In the genomic region with DNA sequence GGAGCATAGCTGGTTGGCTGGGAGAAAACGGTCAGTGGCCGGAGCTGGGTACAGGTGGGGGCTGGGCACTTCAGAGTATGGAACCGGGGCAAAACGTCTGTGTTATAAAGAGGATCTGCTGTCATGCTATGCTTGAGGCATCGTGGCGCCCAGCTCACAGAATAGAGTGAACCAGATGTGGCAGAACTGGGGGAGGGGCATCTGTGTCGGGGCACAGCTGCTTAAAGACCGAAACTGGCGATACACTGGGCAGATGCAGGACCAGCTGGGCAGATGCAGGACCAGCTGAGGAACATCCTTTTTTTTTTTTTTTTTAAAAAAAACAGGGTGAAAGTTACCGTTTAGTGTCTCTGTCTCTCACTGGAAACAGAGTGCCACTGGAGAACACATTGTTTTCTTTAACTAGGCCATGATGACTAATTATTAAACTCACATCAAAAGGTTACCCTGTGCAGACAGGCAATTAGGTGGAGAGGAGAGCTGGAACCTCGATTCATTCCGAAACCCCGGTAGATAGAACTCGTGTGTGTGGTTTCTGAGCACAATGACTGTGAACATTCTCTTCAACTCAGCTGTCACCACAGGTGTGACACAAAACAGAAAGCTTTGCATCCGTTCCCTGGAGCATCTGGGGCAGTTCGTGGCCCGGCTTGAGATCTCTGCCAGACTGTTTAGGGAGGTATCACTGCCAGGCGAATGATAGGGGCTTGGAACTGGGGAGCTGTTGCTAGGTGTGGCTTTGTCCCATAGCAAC, we compare ENCODE assay signal across 22 mouse cellular contexts. TPM values are rescaled to one million over a fixed set of nuclear protein-coding genes. Genes with fewer than 3 reads are reported as not detected.
DNase-seq lines count a peak whose midpoint lies in the region; ATAC-seq lines count a peak whose summit lies in the region.
"Had no signal": no experiment of that assay in that cellular context is flagged by ENCODE, and none has a peak within 500 bp of the region (broad histone marks: within the 10 kb centered on the region; RNA-seq: fewer than 3 reads in every experiment).

No protein-coding gene starts in this region.

- H3K27me3 ChIP-seq in embryonic facial prominence, embryonic 11.5 days (ENCODE audit: control insufficient read depth, insufficient read depth, low read length): no peaks in the 10 kb centered on the region
- H3K27me3 ChIP-seq: lung, embryonic 15.5 days had no signal

- no peak overlapping the region for H3K27ac ChIP-seq in embryonic facial prominence, embryonic 11.5 days (replicated peaks; ENCODE audit: low read depth, low read length)
- H3K27ac ChIP-seq: heart, embryonic 13.5 days; hindbrain, embryonic 13.5 days; kidney, postnatal 0 days; limb, embryonic 13.5 days; lung, embryonic 15.5 days; midbrain, embryonic 12.5 days; neural tube, embryonic 15.5 days had no signal

- no peak overlapping the region for H3K9ac ChIP-seq in embryonic facial prominence, embryonic 11.5 days (replicated peaks; ENCODE audit: low read length)
- H3K9ac ChIP-seq: heart, embryonic 13.5 days; hindbrain, embryonic 13.5 days; limb, embryonic 13.5 days; lung, embryonic 15.5 days; midbrain, embryonic 12.5 days; neural tube, embryonic 15.5 days had no signal

- no peak overlapping the region for H3K4me3 ChIP-seq in embryonic facial prominence, embryonic 11.5 days (ENCODE audit: low read depth, low read length)
- H3K4me3 ChIP-seq: heart, embryonic 13.5 days; hindbrain, embryonic 13.5 days; limb, embryonic 13.5 days; lung, embryonic 15.5 days; midbrain, embryonic 12.5 days; neural tube, embryonic 15.5 days had no signal

- no peaks in the 10 kb centered on the region for H3K9me3 ChIP-seq in embryonic facial prominence, embryonic 11.5 days (replicated peaks; ENCODE audit: control insufficient read depth, low read length)
- H3K9me3 ChIP-seq: G1E; heart, embryonic 13.5 days; hindbrain, embryonic 13.5 days; limb, embryonic 13.5 days; lung, embryonic 15.5 days; midbrain, embryonic 12.5 days; neural tube, embryonic 15.5 days had no signal

- no peaks in the 10 kb centered on the region for H3K4me1 ChIP-seq in embryonic facial prominence, embryonic 11.5 days (ENCODE audit: control insufficient read depth, insufficient read depth, low read length)

- H3K36me3 ChIP-seq in embryonic facial prominence, embryonic 11.5 days (replicated peaks; ENCODE audit: control insufficient read depth, insufficient read depth, low read depth, low read length): no peaks in the 10 kb centered on the region
- H3K36me3 ChIP-seq: G1E; heart, embryonic 13.5 days; hindbrain, embryonic 13.5 days; limb, embryonic 13.5 days; lung, embryonic 15.5 days; midbrain, embryonic 12.5 days; neural tube, embryonic 15.5 days had no signal

- H3K4me2 ChIP-seq in embryonic facial prominence, embryonic 11.5 days (ENCODE audit: low read depth, low read length): no peak overlapping the region
- H3K4me2 ChIP-seq: heart, embryonic 13.5 days; hindbrain, embryonic 13.5 days; limb, embryonic 13.5 days; lung, embryonic 15.5 days; midbrain, embryonic 12.5 days; neural tube, embryonic 15.5 days had no signal

- ATAC-seq in embryonic facial prominence, embryonic 11.5 days (replicated peaks; ENCODE audit: insufficient number of reproducible peaks, low FRiP score, low TSS enrichment, low read depth): no peak
- ATAC-seq: forebrain, embryonic 16.5 days had no signal

- peak; percentile 96 for DNase-seq in A20 (ENCODE audit: low read depth, low spot score)
- DNase-seq in CD4-positive helper T cell, adult 2 months (ENCODE audit: low read depth, low spot score): peak; percentile 91
- peak; percentile 44 for DNase-seq in embryonic facial prominence, embryonic 11.5 days (ENCODE audit: low spot score)
- peak; percentile 74 for DNase-seq in retina, postnatal 1 day
- no peak for DNase-seq in embryo, embryonic 9.5 days (ENCODE audit: extremely low spot score)
- no peak for DNase-seq in embryo, embryonic 11 days
- DNase-seq in right cerebral cortex, postnatal 10 days (ENCODE audit: low spot score in 2 of 2): no peak
- DNase-seq in kidney, adult 11 months: no peak
- DNase-seq: gastrocnemius, postnatal 36 days; layer of hippocampus, adult 9-11 months; right cerebral cortex, postnatal 25 days had no signal

- 54% methylated on average over 18 of the region's 18 CpGs for WGBS in embryonic facial prominence, embryonic 11.5 days

RNA-seq across cellular contexts. Expression of gene Gtsf1l, which starts 15.4 kb away (rescaled TPM):
- not detected in 2 replicates for polyA plus RNA-seq in embryonic facial prominence, embryonic 11.5 days (2014; fragmentation: Nextera tagmentation; extraction: Ambion mirVana)
- polyA plus RNA-seq: embryonic facial prominence, embryonic 14.5 days; forebrain, embryonic 16.5 days; G1E; heart, embryonic 13.5 days; hindbrain, embryonic 13.5 days; kidney, postnatal 0 days; limb, embryonic 13.5 days; lung, embryonic 15.5 days; midbrain, embryonic 12.5 days; neural tube, embryonic 15.5 days; stomach, embryonic 14.5 days had no signal

RNA-seq across cellular contexts. Expression of gene Mybl2, which starts 48.6 kb away (rescaled TPM):
- 25.6 TPM in 2 replicates for polyA plus RNA-seq in embryonic facial prominence, embryonic 11.5 days (2014; fragmentation: Nextera tagmentation; extraction: Ambion mirVana)

Comparison
In these comparisons a context has a peak if more than half of its experiments do, and no peak if none do; other contexts are left out.
1. DNase-seq: peak in A20 (single experiment), CD4-positive helper T cell, adult 2 months (single experiment), embryonic facial prominence, embryonic 11.5 days (single experiment) and retina, postnatal 1 day (single experiment); none in embryo, embryonic 9.5 days (single experiment), embryo, embryonic 11 days (single experiment), right cerebral cortex, postnatal 10 days (0 of 2) and kidney, adult 11 months (single experiment).